Mouse (Mus musculus): ENCODE results near the gene Lamtor3.
"Not testable (repeated sequence)": the region's sequence is repeated elsewhere in the genome, so short reads cannot be mapped to it uniquely, and the experiment has no call there.

Gene Lamtor3

GRCm38 (mm10) chr3:137935570-137936525 is 17.5 kb downstream of the Lamtor3 start:
- DNase-seq (ENCODE audit: low spot score), result no peak

- DNase-seq (ENCODE audit: low spot score), result no peak
These were observed 18.2 kb downstream of the Lamtor3 start for GRCm38 (mm10) chr3:137936541-137936940.

DNA sequence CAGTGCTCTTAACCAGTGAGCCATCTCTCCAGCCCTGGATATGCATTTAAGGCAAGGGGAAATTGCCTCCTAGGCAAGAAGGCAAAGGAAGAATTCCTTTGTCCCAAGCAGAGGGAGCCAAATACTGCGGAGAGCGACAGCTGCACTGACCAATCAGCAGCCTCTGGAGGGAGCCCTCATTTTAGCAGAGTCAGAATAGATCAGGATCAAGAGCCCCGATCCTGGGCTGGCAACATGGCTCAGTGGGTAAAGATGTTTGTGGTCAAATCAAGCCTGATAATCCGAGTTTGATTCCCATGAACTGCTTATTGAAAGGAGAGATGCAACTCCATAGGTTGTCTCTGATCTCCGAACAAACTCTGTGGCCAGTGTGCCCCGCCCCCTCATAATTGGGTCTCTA is 20.3 kb downstream of the Lamtor3 start:
- no peak for DNase-seq (ENCODE audit: low spot score)

DNA sequence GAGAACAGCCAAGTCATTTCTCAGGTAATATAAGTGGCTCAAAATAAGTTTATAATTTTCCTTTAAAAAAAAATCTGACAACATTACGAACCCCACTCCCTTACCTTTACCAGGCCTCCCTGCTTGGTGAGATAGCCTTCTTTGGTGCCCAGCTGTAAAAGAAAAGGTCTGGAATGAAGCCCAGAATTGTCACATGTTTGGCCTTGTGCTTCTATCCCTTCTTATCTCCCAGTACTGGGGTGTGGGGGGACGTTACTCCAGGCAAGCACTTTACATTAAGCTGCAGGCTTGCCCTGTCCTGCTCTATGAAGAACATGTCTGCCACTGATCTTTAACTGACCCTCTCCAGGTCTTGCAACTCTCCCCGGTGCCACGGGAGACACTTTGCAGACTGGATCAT is 22.5 kb downstream of the Lamtor3 start:
- DNase-seq (ENCODE audit: low spot score), result peak; percentile 70

- peak; percentile 49 for DNase-seq (ENCODE audit: low spot score)
These were observed 23.2 kb downstream of the Lamtor3 start for GRCm38 (mm10) chr3:137941555-137941954.

GRCm38 (mm10) chr3:137942098-137942622 is 23.9 kb downstream of the Lamtor3 start:
- no peak for DNase-seq (ENCODE audit: low spot score)

DNA sequence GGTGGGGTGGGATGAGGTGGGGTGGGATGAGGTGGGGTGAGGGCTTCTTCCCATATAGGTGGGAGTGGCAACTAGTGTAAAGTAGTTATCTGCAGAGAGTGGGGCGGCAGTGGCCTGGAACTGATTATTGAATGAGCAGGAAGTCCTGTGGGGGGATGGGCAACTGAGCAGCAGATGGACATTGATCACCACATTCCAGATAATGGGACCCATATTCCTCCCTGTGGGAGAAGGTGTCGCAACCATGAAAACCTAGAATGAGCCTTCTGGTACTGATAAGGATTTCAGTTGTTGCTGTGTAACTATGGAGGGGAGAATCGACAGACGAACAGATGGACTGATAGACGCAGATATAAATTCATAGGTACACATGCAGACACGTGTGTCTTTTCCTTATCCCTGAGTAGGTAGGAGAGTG is 25.4 kb downstream of the Lamtor3 start:
- DNase-seq (ENCODE audit: low spot score), result peak; percentile 64

GRCm38 (mm10) chr3:137946827-137947226 is 28.5 kb downstream of the Lamtor3 start:
- no peak for DNase-seq (ENCODE audit: low spot score)

- DNase-seq (ENCODE audit: low spot score), result no peak
These were observed 29.2 kb downstream of the Lamtor3 start for GRCm38 (mm10) chr3:137947525-137947924.

- no peak for DNase-seq (ENCODE audit: low spot score)
These were observed 32.0 kb downstream of the Lamtor3 start for GRCm38 (mm10) chr3:137950191-137950885.

GRCm38 (mm10) chr3:137951302-137951701 is 33.0 kb downstream of the Lamtor3 start:
- not testable (repeated sequence) for DNase-seq (ENCODE audit: low spot score)

- DNase-seq (ENCODE audit: low spot score), result peak; percentile 66
These were observed 33.5 kb downstream of the Lamtor3 start for GRCm38 (mm10) chr3:137951819-137952218.

DNA sequence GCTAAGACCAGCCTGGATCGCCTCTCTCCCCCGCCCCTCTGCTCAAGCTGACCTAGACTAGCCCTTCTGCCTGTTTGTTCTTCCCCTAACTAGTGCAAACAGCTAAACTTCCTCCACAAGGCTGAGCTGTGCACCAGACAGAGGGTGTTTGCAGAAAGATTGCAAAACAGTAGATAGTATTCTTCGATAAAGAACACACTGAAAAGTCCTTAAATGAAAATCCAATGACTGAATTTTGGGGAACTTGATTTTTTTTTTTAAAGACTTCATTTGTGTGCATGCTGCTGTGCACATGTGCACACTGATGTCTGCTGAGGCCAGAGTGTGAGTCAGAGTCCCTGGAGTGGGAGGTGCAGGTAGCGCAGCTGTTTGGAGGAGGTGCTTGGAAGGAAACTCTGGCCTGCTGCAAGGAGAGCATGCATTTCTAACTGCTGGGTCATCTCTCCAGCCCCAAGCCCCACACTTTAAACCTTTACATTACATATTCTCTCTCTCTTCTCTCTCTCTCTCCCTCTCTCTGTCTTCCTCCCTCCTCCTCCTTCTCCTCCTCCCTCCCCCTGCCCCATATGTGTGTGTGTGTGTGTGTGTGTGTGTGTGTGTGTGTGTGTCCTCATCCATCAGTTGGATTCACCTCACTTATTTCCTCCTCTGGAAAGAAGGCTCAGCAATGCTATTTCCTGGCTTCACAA is 34.1 kb downstream of the Lamtor3 start:
- no peak for DNase-seq (ENCODE audit: low spot score)

DNA sequence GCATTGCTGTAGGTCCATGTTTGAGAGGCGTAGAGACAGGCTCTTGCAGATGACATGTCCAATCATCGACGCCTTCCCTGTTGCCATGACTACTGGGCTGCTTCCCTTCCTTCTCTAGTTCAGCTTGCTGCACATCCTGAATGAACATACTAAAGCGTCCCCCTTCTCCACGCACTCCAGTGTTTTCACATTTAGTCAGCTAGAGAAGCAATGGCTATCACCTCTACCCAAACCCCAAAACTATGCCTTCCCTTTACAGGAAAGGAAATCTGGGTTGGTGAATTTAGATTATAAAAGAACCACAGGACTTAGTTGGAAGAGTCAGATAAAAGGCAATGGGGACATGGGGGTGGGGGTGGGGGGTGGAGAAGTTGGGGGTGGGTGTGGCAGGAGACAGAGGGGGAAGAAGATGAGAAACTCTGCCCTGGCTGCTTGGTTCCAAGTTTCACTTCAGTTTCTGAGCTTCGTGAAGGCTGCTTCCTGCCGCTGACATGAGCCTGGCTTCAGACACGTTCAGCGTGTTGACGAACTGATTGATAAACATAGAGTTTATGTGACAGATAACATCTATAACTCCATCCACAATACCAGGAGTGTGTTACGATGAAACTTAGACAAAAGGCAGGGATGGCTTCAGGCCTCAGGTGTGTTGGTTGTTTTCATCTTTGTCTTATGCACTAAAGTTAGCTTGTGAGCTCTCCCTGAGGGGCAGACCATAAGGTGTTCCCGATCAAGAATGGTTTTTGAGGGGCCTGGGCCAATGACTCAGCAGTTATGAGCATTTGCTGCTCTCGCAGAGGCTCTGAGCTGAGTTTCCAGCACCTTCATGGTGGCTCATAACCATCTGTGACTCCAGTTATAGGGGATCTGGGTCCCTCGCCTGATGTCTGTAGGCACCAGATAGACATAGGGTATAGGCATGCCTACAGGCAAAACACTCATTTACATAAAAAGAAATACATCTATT is 34.9 kb downstream of the Lamtor3 start:
- peak; percentile 64 for DNase-seq (ENCODE audit: low spot score)

DNA sequence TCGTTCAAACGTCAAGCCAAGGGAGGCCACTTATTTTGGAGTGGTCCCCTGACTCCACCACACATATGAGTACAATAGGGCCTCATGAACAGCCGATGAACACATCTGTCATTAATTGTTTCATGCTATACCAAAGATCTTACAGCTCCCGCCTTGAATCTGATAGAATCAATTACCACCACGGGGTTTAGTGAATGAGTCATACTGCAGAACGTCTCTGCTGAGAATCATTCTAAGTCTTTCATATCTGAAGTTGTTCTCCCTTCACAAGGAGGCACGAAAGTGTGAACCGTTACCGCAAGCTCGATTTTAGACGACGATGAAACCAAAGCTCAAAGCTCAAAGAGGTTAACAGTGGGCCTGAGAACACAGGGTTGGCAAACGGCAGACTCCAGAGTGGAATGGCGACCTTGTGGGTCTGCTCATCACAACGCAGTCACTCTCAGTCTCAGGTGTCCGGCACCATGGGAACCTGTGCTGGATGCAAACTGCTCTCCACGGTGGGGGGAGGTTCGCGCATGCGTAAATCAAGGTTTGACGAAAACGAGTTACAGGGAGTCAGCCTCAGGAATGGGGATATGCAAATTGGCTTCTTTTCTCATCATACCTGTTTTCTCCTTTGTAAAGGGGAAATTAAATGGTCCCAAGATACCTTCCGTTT is 36.1 kb downstream of the Lamtor3 start:
- DNase-seq (ENCODE audit: low spot score), result no peak

DNA sequence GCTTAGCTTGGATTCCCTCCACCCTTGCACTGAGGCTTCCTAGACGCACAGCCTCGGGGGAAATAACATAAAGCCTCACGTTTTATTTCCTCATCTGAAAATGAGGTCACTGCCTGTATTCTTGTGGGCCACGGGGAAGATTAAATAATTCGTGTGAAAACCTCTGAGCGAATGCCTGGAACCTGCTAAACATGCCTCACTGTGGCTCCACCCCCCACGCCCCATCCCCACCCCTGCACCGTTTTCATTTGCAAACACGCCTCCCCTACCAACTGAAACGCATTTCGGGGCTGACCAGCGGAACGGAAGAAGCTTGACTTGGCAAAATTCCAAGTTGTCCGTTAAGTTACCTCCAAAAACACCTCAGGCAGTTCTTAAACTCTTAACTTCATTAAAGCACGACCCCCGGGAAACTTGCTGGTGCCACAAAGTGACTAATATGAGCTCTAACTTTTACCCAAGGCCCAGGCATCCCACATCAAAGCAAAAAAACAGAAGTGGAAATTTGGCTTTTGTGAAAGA is 37.3 kb downstream of the Lamtor3 start:
- DNase-seq (ENCODE audit: low spot score), result no peak

DNA sequence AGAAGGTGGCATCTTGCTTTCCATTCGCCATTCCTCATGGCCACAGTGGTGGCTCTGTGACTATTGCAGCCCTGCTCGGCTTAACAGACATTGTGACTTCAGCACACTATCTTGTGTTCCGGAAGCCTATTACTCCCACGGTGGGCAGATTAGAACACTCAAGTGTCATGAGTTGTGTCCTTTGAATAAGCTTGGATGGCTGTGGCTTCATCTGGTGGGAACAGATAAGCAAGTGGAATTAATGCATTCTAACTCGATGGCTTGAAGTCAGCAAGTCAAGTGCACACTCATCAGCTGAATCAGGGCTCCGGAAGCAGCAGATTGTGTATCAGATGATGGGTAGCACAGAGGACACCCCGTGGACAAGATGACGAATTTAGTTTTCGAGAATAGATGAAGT is 39.6 kb downstream of the Lamtor3 start:
- peak; percentile 85 for DNase-seq (ENCODE audit: low spot score)

- no peak for DNase-seq (ENCODE audit: low spot score)
These were observed 40.0 kb downstream of the Lamtor3 start for GRCm38 (mm10) chr3:137958352-137958751.

GRCm38 (mm10) chr3:137959456-137959855 is 41.1 kb downstream of the Lamtor3 start:
- DNase-seq (ENCODE audit: low spot score), result no peak

DNA sequence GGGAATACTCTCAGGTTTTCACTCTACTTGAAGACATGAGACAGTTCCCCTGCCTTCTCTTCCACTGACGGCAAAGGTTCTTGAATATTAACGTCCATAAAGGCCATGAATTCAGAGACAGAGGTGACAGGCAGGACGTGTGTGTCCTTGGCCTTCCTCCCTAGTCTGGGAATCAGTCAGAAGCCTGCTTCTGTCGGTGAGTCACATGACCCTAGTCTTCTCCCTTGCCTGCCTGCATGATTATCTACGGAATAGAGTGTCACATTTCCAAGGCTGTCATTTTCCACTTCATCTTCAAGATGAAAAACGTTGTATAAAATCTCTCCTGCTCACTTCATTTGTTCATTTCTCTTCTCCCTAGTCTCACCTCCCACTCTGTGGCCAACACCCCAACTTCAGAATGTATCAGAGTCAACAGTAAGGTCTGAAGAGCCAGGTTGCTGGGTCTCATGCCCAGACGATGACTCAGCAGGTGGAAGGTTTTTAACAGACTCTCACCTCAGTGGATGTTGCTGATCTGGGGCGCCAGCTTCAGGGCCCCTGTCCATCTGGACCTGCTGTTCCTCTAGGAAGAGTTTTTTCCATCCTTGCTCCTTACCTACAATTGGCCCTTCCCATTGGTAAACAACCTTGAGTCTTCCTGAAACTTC is 43.6 kb downstream of the Lamtor3 start:
- DNase-seq (ENCODE audit: low spot score), result no peak

Measured in c-Kit-positive CD71-positive TER-119-positive erythroid progenitor cells, embryonic 14.5 days (primary cell).